Mouse (Mus musculus): Measurements from ENCODE around the gene Ccl26.

Gene Ccl26

DNA sequence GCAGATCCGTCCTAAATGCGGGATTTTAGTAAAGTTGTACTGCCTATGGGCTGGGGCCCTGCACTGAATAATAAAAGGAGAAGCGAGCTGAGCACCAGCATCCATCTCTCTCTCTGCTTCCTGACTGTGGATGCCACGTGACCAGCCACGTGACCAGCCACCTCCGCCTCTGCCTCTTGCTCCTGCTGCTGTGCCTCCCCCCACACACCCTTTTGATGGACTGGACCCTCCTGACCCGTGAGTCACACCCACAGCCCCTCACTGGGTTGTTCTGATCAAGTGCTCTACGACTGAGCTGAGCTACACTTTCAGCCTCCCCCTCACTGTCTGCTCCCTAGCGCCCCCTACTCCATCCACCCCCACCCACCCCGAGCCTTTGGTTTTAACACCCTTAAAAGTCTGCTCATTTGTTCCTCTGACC, 25.6 kb downstream of the Ccl26 start:
- peak; percentile 9 to 55 for DNase-seq (ENCODE audit: low spot score in 2 of 2)

DNA sequence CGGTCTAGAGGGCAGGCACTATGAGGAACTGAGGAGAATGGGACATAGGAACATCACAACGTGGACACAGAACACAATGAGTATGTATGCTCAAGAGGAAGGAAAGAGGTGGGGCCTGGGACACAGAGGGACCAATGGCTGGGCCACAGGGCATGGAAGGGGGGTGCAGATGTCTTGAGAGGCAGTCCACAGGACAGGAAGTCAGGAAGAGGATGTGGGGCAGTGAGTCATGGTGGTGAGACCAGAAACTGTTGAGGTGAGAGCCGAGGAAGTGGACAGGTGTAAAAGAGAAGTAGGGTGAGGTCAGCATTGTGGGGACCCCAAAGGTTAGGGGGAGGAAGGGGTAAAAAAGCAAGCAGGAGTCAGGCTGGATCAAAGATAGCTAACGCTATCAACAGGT, 26.0 kb downstream of the Ccl26 start:
- DNase-seq (ENCODE audit: low spot score in 2 of 2) = peak; percentile 9 to 53

DNA sequence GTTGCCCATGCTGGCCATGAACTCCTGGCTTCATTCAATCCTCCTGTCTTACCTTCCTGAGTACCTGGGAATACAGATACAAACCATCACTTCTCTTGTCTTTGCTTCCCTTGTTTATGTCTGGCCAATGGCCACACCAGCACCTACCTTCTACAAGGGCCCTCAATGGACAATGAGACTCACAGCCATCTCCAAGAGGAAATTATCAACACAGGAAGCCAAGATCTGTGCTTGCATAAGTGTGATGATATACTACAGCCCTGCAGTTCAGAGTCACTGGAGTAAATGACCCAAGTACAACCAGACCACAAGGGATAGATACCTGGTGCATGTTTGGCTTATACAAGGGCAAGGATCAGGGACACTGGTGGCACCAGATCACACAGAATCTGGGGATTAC, 27.5 kb downstream of the Ccl26 start:
- DNase-seq (ENCODE audit: low spot score in 2 of 2) = no peak

- no peak for DNase-seq (ENCODE audit: low spot score in 2 of 2)
Observed at GRCm38 (mm10) chr5:135533431-135533830, 29.9 kb downstream of the Ccl26 start.

GRCm38 (mm10) chr5:135531306-135531845, 32.0 kb downstream of the Ccl26 start:
- DNase-seq (ENCODE audit: low spot score in 2 of 2) = no peak

- DNase-seq (ENCODE audit: low spot score in 2 of 2) = no peak
Observed at GRCm38 (mm10) chr5:135529964-135530363, 33.4 kb downstream of the Ccl26 start.

DNA sequence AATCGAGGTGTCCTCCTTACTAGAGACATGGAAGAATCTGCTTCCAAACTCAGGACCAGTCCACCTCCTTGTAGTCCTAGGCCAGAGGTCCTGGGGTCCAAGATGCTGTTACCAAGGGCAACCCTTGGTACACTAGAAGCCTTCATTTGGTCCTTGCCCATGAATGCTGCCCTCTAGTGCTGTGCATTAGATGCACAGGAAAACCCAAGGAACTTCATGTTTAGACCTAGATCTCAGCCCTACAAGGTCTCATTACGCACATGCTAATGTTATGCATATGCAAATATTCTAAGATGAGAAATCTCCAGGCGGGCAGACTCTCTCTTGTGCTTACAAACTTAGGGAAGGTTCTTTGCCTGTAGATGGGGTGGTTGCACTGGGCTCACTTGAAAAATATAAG, 34.1 kb downstream of the Ccl26 start:
- no peak for DNase-seq (ENCODE audit: low spot score in 2 of 2)

GRCm38 (mm10) chr5:135527986-135528385, 35.4 kb downstream of the Ccl26 start:
- no peak for DNase-seq (ENCODE audit: low spot score in 2 of 2)

GRCm38 (mm10) chr5:135524660-135525560, 38.5 kb downstream of the Ccl26 start:
- DNase-seq (ENCODE audit: low spot score in 2 of 2) = no peak

DNA sequence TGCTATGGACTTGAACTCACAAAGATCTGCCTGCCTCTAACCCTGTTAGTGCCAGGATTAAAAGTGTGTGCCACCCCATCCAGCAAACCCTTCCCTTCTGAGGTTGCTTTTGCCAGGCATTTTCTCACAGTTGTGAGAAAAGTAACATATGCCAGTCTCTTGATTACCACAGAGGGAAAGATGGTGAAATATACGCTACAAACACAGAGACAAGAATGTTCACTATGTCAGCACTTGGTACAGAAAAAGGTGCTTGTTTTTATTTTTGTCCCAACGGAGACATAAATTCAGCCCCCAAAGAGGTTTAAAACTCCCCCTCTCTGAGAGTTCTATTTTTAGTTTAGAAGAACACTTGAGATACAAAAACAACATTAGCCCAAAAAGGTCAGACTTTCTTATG, 39.3 kb downstream of the Ccl26 start:
- DNase-seq (ENCODE audit: low spot score in 2 of 2) = no peak

- no peak for DNase-seq (ENCODE audit: low spot score in 2 of 2)
Observed at GRCm38 (mm10) chr5:135522111-135522722, 41.2 kb downstream of the Ccl26 start.

GRCm38 (mm10) chr5:135517348-135517883, 46.0 kb downstream of the Ccl26 start:
- no peak for DNase-seq (ENCODE audit: low spot score in 2 of 2)

GRCm38 (mm10) chr5:135513131-135513530, 50.2 kb downstream of the Ccl26 start:
- no peak for DNase-seq (ENCODE audit: low spot score in 2 of 2)

- DNase-seq (ENCODE audit: low spot score in 2 of 2) = no peak
Observed at GRCm38 (mm10) chr5:135511105-135511504, 52.3 kb downstream of the Ccl26 start.

All from spleen, postnatal 10 days (tissue).